Mouse (Mus musculus) left cerebral cortex, postnatal 25 days (tissue): ENCODE results near the gene Fam136a. TPM values are rescaled to one million over a fixed set of nuclear protein-coding genes. Genes with fewer than 3 reads are reported as not detected.
"Not testable (repeated sequence)": the region's sequence is repeated elsewhere in the genome, so short reads cannot be mapped to it uniquely, and the experiment has no call there.

Experiments
- DNase-seq, 2 experiments: peaks; one replicate each; pipeline ENCODE4 v3.0.0; 2022; ENCODE audit warnings: low spot score in 2 of 2, mixed read lengths in 1 of 2
- intact Hi-C: fragments of 180-260 bp; cut with DNase I; formaldehyde crosslinking; loops from one replicate; pipeline ENCODE4 v1.15.1; 2025
- total RNA-seq, 2 experiments: library from RNA; stranded (reverse); gene quantifications; 2 replicates each; pipeline ENCODE4 v1.2.3; 2021

Fam136a gene
- 10 to 100 TPM; 23.9 to 24.1 TPM for total RNA-seq

DNA sequence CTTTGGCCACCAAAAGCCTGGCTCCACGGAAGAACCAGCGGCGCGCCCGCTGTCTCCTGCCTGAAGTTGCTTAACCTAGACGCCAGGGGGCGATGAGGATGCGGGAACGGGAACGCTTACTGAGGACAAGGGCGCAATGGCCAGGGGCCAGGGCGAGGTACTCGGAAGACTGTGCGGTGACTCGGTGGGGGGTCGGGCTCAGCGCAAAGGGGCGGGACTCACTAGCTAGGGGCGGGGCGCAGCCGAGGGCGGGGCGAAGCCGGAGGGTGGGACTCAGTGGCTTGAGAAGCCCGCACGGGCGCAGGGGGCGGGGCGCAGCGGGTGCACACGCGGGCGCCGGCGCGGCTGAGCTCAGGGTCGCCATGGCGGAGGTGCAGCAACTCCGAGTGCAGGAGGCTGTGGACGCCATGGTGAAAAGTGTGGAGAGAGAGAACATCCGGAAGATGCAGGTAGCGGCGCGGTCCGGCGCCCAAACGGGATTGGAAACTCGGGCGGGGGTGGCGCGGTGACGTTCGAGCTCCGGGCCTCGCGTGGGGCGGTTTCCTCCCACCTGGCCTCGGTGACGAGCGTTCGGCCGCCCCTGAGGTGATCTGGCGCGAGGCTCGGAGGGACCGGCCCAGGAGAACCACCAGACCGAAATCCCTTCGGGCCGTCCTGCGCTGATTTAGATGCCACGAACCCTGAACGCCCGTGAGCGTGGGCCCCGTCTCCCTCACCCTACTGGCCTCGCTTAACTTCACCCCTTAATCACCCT lies at the start of gene Fam136a:
Gene Fam136a, plus strand, starts transcription at position 276 of the 754 bp plus-strand sequence.
- DNase-seq, result peak; percentile 89 to 94
- intact Hi-C loops, result loop anchor here (2.0 to 5.0 kb wide), 2 partner anchors 31 to 338 kb away; partner anchors contain the start of genes Add2 and Pcyox1

DNA sequence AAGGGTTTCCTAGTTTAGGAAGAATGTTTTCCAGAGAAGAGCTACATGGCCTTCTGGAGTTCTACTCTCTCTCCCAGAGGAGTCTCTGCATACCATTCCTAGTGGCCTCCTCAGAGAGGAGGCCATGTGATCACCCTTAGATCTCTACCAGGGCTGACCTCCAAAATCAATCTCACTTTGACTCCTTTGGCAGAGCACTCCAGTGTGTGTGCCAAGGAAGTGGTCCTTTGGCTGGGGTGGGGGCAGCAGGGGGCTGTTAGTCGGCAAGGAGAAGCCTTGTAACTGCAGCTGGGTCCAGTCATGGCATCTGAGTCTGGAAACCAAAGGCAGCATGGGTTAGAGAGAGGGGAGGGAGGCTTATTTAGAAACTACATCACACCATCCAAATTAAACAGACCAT lies 48.4 kb upstream of the Fam136a start:
- DNase-seq, result no peak
- intact Hi-C loops, result no loop called here

DNA sequence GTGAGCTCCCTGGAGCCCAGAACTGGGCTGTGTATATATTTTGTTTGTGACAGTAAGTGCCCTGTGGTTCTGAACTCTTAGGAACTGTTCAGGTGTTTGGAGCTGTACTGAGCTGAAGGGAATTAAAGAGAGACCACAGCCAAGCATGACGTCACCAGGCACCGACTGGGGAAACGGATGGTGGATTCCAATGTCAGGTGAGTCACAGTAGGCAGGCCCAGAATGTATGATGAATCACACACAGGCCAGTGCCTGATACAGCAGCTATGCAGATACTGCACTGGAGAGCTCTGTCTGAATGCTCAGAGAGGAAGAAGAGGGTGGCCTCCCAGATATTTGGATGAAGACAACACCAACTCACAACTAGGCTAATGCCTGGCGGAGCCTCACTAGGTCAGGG lies 46.6 kb upstream of the Fam136a start:
- DNase-seq, result peak; percentile 18 to 67
- intact Hi-C loops, result no loop called here

DNA sequence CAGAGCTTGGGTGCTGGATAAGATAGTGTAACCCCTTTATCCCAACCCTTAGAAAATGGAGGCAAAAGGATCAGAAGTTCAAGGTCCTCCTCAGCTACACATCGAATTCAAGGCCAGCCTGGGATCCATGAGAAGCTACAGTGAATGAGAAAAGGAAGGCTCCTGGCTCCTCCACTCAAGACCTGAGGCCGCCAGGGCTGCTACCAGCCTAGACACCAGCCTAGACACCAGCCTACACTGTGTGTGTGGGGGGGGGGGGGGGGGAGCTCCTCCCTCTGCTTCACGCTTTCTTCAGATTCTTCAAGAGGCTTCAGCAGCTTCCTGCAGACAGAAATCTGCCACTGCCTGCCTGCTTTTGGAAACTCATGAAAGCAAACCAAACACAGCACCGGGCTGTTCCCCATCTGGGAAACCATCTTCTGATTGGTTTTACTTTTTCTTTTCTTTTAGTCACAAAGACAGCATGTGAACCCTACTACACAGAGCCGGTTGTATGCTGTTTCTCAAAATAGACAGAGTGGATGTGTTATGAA lies 43.3 kb upstream of the Fam136a start:
- DNase-seq, result peak; percentile 6 to 37
- intact Hi-C loops, result no loop called here

DNA sequence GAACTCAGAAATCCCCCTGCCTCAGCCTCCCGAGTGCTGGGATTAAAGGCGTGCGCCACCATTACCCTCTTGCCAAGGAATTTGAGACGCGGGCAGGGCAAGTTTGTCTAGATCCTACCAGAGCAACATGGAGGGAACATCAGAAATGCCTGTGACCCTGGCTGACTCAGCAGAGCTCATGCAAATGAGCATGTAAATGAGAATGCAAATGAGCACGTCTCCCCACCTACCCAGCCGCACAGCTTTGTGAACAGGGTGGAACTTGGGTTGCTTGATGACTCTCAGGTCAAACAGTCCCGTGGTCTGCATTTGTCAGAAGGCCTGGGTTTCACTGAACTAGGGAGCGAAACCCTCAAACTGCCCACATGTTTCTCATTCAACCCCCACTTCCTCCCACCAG lies 42.5 kb upstream of the Fam136a start:
- intact Hi-C loops, result no loop called here
- no peak for DNase-seq

DNA sequence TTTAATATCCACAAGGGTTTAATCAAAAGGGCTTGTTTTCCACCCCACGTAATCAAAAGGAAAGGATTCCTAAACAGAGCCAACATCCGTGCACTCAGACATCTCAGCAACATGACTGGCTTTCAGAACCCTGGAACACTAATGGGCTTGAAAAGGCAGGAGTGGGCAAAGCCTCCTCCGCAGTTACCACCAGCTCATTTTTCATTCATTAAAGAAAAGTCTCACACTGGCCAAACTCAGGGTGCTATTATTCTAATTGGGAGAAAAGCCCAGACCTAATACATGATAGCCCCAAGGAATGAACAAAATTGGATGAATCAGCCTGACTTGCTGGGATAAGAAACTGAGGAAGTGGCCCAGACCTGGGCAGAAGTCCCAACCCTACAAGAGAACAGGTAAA lies 41.0 kb upstream of the Fam136a start:
- intact Hi-C loops, result no loop called here
- DNase-seq, result no peak

DNA sequence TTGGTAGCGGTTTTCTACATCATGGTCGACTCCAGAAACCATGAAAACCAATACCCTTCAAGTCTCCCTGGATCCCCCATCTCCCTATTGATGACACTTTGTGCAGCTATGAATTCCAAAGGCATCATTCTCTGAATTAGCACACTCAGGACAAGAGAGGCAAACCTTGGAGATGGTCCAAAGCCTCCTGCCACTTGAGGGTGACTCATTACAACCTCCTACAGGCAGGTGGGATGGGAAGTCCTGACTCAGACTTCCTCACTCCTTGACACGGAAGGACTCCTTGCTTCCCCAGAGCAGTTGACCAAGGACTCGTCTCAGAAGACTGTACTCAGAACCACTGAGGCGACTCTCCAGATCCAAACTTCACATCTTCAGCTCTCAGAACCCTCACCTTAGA lies 39.8 kb upstream of the Fam136a start:
- intact Hi-C loops, result no loop called here
- DNase-seq, result no peak

DNA sequence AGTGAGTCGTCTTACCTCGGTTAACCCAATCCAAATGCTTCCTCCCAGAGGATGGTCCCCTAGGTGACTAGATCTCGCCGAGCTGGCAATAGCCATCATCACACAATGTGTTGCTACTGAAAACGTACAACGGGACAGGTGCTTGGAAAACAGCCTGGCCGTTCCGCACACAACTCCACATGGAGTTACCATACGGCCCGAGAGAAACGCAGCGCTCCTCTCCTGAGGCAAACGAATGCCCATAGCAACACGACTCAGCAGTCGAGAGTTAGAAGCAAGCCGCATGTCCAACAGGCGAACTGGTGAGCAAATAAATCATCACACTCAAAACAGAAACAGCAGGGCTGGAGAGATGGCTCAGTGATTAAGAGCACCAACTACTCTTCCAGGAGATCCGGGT lies 38.6 kb upstream of the Fam136a start:
- intact Hi-C loops, result no loop called here
- peak in 1 of 2 experiments; percentile 10 for DNase-seq

DNA sequence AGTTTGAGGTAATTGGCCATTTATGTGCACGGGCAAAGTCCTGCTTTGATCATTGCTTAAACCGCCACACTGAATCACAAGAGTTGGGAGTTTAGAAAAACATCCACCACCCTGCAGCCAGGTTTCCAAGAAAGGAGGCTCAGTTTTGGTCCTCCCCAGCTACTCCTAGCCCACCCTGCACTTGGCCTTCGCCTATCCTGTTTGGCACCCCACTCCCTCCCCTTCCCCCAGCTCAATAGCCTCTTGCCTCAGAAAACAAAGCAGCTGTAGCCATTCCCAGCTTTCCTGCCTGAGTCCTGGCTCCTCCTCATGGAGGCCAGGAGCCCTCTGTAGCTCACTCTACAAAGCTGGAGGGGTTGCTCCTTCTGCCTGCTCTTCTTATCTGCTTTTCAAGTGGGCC lies 37.1 kb upstream of the Fam136a start:
- no peak for DNase-seq
- intact Hi-C loops, result no loop called here

DNA sequence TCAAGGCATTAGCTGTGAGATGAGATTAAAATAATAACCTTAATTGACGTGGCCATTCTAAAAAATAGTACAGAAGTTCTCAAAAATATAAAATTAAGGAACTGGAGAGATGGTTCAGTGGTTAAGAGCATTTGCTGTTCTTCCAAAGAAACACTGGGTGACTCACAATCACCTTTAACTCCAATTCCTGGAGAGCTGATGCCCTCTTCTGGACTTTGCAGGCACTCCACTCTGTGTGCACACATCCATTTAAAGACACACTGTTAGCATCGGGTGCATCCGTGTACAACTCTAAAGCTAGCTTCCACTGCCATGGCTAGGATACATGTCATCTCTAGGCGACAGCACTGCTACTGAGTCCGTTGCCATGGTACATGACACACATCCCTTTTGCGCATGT lies 35.5 kb upstream of the Fam136a start:
- DNase-seq, result no peak
- intact Hi-C loops, result no loop called here

DNA sequence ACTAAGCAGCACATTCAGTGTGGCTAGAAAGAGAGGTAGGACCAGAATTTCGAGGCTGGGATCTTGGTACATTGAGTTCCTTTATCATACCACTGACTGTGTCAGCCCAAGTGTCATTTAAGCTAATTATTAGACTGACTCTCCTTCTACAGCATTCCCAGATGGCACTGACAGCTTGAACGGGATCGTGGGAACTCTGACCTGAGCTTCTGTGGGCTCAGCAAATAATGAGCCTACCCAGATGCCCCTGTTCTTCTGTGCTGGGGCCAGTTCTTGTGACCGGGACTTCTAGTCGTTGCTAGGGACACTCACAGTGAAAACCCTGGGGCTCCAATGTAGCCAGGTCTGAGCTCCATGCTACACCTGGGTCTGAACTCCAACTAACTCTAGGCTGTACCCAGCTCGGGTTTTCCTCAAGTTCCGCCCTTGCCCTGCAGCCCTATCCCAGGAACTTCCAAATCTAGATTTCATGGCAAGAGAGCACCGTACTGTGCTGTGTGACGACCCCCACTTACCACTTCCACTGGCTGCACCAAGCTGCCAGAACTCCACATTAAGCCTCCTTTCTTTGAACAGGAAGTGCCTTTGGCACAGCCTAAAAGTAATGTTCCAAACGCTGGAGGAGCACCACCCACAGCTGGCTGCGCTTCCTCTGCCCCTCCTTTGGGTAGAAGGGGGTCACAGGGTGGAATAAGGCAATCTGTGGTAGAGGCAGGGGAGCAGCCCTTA lies 30.2 kb upstream of the Fam136a start:
- no peak for DNase-seq
- intact Hi-C loops, result no loop called here

DNA sequence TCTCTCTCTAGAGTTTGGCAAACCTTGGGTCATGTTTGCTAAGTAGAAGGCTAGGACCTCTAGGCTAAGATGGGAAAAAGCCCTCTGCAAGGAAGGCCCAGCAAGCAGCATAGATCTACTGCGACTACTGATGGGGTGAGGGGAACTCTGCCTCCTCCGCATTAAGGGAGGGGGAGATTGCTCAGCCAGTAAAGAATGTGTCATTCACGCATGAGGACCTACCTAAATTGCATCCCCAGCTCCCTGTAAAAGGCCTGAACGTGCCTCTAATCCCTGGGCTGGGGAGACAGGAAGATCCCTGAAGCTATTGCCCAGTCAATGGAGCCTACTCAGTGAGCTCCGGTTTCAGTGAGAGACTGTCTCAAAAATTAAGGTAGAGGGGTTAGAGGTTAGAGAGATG lies 29.6 kb upstream of the Fam136a start:
- intact Hi-C loops, result no loop called here

DNA sequence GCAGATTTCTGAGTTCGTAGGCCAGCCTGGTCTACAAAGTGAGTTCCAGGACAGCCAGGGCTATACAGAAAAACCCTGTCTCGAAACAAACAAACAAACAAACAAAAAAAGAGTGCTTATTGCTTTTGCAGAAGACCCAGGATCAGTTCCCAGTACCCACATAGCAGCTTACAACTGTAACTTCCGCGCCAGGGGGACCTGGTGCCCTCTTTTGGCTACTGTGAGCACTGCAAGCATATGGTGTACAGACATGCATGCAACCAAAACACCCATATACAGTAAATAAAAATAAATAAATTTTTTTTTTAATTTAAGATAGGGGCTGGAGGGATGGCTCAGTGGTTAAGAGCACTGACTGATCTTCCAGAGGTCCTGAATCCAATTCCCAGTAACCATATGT lies 29.1 kb upstream of the Fam136a start:
- intact Hi-C loops, DNase-seq: not testable (repeated sequence)

More for the DNA sequence above, 29.6 kb upstream of the Fam136a start:
- DNase-seq, result no peak

DNA sequence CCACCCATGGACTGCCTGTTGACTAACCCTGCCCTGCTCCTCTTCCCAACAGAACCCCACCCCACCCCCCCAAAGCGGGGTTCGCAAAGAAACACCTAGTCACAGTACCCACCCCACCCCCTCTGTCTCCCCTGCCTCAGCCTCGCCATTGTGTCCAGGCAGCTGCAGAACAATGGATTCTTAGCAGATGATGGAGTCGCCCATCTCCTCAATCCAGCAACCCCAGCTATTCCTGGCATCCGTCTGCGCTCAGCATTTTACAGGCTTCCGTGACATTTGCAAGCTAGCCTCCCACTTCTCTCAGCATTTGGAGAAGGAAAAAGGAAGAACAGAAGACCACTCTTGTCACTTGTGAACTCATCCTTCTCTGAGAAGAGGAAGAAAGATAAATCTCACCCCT lies 21.8 kb upstream of the Fam136a start:
- peak in 1 of 2 experiments; percentile 72 for DNase-seq
- intact Hi-C loops, result no loop called here

DNA sequence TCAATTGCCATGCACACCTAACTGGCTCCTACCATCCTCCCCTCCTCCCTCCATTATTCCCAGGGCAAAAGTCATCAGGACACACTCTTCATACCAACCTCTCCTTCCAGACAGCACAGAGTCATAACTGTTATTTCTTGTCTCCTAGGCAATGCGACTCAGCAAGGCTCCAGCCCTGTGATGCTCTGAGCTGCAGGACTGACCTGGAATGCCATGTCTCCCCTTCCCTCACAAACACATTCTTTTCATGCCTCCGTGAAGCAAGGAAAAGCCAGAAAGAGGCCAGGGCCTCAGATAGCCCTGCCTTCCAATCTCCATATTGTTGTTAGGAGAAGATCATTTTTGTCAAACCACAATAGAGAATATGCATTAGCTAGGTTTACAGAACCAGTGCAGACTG lies 19.4 kb upstream of the Fam136a start:
- intact Hi-C loops, result loop anchor here (5.0 kb wide), 1 partner anchor 154 kb away; no protein-coding TSS in a partner anchor
- DNase-seq, result no peak

DNA sequence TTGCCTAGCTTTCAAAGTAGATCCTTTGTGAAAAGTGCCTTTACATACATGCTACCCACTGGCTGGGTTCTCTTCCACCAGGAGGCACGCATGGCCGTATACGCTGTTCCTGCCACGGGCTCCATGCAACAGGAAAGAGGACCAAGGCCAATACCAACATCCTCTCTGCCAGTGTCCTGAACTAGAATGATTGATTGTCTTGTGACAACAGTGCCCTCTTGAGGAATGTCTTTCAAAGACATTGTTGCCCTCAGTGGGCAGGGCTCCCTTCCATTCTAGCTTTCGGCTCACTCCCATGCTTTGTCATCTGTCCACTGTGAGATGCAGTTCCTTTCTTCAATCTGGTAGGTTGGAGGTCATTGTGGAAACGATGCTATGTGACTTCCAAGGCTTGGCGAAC lies 16.2 kb upstream of the Fam136a start:
- peak in 1 of 2 experiments; percentile 42 for DNase-seq
- intact Hi-C loops, result loop anchor here (5.0 kb wide), 1 partner anchor 157 kb away; no protein-coding TSS in a partner anchor

DNA sequence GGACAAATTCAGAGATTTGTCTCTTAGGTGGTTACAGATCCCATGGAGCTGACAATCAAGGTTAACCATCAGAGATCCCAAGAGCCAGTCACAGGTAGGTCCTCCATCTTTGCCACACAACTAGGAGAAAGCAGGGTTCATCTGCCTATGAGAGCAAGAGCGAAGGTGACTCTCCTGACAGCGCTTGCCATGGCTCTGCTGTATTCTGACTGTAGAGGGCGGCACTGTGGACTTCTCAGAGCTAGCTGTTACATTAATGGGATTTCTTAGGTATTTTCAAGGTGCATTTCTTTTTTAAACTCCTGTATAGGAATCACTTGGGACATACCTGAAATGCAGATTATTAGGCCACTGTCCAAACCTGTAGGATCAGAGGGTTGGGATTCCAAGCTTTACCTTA lies 10.5 kb upstream of the Fam136a start:
- DNase-seq, result no peak
- intact Hi-C loops, result no loop called here

DNA sequence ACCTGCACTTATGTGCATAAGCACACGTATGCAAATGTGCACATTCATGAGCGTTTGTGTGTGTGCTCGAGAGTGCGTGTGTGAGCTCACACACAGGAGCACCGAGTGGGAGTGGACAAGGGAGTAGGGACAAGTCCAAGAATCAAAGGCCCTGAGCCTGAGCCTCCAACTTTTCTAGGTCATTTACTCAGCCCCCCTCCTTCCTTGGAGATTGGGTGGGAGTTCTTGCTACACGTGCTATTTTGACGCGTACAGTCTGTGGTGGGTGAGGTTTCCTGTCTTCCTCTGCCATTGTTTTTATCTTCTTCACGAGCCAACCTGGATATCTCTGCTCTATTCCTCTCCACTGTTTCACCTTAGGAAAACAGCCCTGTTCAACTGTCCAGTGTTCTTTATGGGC lies 8.5 kb upstream of the Fam136a start:
- no peak for DNase-seq
- intact Hi-C loops, result no loop called here

DNA sequence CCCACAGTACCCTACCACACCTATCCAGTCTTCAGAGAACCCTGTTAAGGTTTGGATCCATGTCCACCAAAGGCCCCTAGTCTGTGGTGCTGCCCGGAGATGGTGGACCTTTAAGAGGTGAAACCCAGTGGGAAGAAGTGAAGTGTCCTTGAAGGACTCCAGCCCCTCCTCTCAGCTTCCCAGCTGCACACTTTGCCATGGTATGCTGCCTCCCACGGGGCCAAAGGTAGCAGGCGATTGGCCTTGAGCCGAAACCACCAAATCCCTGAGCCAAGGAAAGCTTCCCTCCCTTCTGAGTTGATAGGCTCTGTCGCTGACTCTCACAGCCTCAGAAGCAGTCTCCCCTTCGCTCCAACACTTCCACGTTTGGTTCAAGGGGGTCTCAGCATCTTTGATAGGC lies 4.8 kb upstream of the Fam136a start:
- DNase-seq, result no peak
- intact Hi-C loops, result no loop called here

DNA sequence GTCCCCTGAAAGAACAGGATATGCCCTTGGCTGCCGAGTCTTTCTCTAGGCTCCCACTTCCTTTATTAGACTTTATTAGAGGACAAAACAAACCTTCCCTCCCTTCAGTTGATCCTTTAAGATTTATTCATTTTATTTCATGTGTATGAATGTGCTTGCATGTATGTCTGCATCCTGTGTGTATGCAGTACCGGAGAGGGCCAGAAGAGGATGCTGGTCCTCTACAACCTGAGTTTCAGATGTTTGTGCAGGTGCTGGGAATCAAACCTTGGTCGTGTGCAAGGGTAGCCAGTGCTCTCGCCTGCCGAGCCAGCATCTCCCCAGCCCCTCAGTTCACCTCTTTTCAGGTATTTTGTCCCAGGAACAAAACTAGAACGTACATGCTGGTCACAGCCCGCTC lies 4.1 kb upstream of the Fam136a start:
- DNase-seq, result no peak
- intact Hi-C loops, result no loop called here
